Mouse (Mus musculus): ENCODE measurements around the gene Map3k7cl. TPM values are rescaled to one million over a fixed set of nuclear protein-coding genes. Genes with fewer than 3 reads are reported as not detected.

The Map3k7cl gene
- polyA plus RNA-seq, 1 experiment from 2014 or later: 0.94 TPM

Other genes with a start within 250 kb of the Map3k7cl start
- 22.2 and 24.8 TPM in 2 replicates for gene N6amt1, start 199.1 kb upstream of the Map3k7cl start, polyA plus RNA-seq (2015; fragmentation: Nextera tagmentation; extraction: Ambion mirVana)
- gene Ltn1, start 120.7 kb upstream of the Map3k7cl start, polyA plus RNA-seq (2015; fragmentation: Nextera tagmentation; extraction: Ambion mirVana): 23.2 and 27.0 TPM in 2 replicates
- gene Rwdd2b, start 112.8 kb upstream of the Map3k7cl start, polyA plus RNA-seq (2015; fragmentation: Nextera tagmentation; extraction: Ambion mirVana): 10.4 and 13.4 TPM in 2 replicates
- gene Usp16, start 98.6 kb upstream of the Map3k7cl start, polyA plus RNA-seq (2015; fragmentation: Nextera tagmentation; extraction: Ambion mirVana): 41.7 and 42.2 TPM in 2 replicates
- gene Cct8, start 57.5 kb upstream of the Map3k7cl start, polyA plus RNA-seq (2015; fragmentation: Nextera tagmentation; extraction: Ambion mirVana): 389 and 416 TPM in 2 replicates
- gene Bach1, start 145.6 kb downstream of the Map3k7cl start, polyA plus RNA-seq (2015; fragmentation: Nextera tagmentation; extraction: Ambion mirVana): 12.3 and 13.7 TPM in 2 replicates